In the genomic region with DNA sequence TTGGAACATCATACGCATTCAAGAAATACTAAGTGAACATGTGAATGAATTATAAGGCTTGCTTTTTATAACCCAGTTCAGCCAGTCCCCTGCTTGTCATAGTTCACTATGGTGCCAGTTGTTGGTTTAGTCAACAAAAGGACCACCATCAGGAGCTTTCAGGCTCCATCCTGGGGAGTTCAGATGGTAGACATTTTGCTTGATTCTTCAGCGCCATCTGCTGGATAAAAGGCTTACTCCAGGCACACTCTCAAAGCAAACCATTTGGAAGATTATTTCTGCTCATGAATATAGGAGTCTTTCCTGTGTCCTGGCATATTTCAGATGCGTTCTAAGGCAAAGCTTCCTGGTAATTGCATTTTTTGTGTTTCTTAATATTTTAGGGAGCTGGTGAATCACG, we compare ENCODE assay signal across 8 mouse cellular contexts.
A peak's percentile ranks its signal among the peaks of the same experiment; 100 is the strongest.
DNase-seq lines count a peak whose midpoint lies in the region; ATAC-seq and TF ChIP-seq lines count a peak whose summit lies in the region.

No protein-coding gene starts in this region.

- H3K79me2 ChIP-seq in liver, adult 2 months (ENCODE audit: control insufficient read depth, insufficient read depth, low read length), result no peaks in the 10 kb centered on the region

- intact Hi-C loops in gastrocnemius, postnatal 14 days (cut with DNase I; ENCODE audit: low total_unique reads), result loop anchor here (5.0 to 10.0 kb wide), 2 partner anchors 223 to 230 kb away; no protein-coding TSS in a partner anchor

- no peak overlapping the region for H3K9ac ChIP-seq in kidney, embryonic 16.5 days (replicated peaks; ENCODE audit: low read length)
- H3K9ac ChIP-seq in liver, adult 2 months (ENCODE audit: low read depth, low read length), result no peak overlapping the region
- H3K9ac ChIP-seq in neural tube, embryonic 12.5 days, result no peak overlapping the region

- 34% methylated on average over 4 of the region's 4 CpGs for WGBS in kidney, embryonic 16.5 days
- 32% methylated on average over 4 of the region's 4 CpGs for WGBS in liver, adult 2 months
- 31% methylated on average over 4 of the region's 4 CpGs for WGBS in neural tube, embryonic 12.5 days

- H3K27ac ChIP-seq in kidney, embryonic 16.5 days (ENCODE audit: low read length), result no peak overlapping the region
- H3K27ac ChIP-seq in liver, adult 2 months (replicated peaks; ENCODE audit: insufficient read depth, low read depth, low read length), result no peak overlapping the region
- no peak overlapping the region for H3K27ac ChIP-seq in neural tube, embryonic 12.5 days

- H3K4me3 ChIP-seq in kidney, embryonic 16.5 days (ENCODE audit: low read length), result no peak overlapping the region
- no peak overlapping the region for H3K4me3 ChIP-seq in liver, adult 2 months (ENCODE audit: insufficient read depth, low read depth, low read length)
- H3K4me3 ChIP-seq in neural tube, embryonic 12.5 days, result no peak overlapping the region

- no peaks in the 10 kb centered on the region for H3K27me3 ChIP-seq in kidney, embryonic 16.5 days (ENCODE audit: insufficient read depth, low read length)
- H3K27me3 ChIP-seq in liver, adult 2 months (ENCODE audit: control insufficient read depth, insufficient read depth, low read length), result no peaks in the 10 kb centered on the region
- no peaks in the 10 kb centered on the region for H3K27me3 ChIP-seq in neural tube, embryonic 12.5 days (replicated peaks)

- ATAC-seq in kidney, embryonic 16.5 days (ENCODE audit: low FRiP score, low TSS enrichment), result 0 out of 2 replicates have a peak, but pooled peaks have one; percentile 44
- ATAC-seq in neural tube, embryonic 12.5 days (ENCODE audit: low FRiP score, low read depth), result peak; percentile 45

- TF ChIP-seq CTCF in liver, adult 2 months (IDR thresholded peaks at IDR 0.05; ENCODE audit: low read depth, low read length), result peak; percentile 56

- TF ChIP-seq POLR2A in liver, adult 2 months (IDR thresholded peaks at IDR 0.05; ENCODE audit: extremely low read depth, insufficient read depth, low read length), result no peak

- H3K9me3 ChIP-seq in kidney, embryonic 16.5 days (ENCODE audit: low read length), result no peaks in the 10 kb centered on the region
- H3K9me3 ChIP-seq in neural tube, embryonic 12.5 days, result no peaks in the 10 kb centered on the region

- DNase-seq in B cell, adult 2 months, result peak; percentile 69 to 75
- DNase-seq in T-cell, adult 2 months (ENCODE audit: low spot score), result peak; percentile 44
- peak; percentile 43 to 77 for DNase-seq in cerebellum, postnatal 4 days (ENCODE audit: low spot score in 2 of 2)
- DNase-seq in gastrocnemius, postnatal 14 days, result peak; percentile 50
- peak; percentile 52 for DNase-seq in liver, adult 2 months (ENCODE audit: extremely low read depth, low read depth, low spot score)
- peak; percentile 22 to 72 for DNase-seq in thymus, postnatal 10 days (ENCODE audit: low spot score in 2 of 2)

- H3K36me3 ChIP-seq in kidney, embryonic 16.5 days (ENCODE audit: insufficient read depth, low read length), result no peaks in the 10 kb centered on the region
- H3K36me3 ChIP-seq in liver, adult 2 months (ENCODE audit: control insufficient read depth, insufficient read depth, low read length), result no peaks in the 10 kb centered on the region
- H3K36me3 ChIP-seq in neural tube, embryonic 12.5 days, result no peaks in the 10 kb centered on the region

- no peak overlapping the region for H3K4me2 ChIP-seq in kidney, embryonic 16.5 days (replicated peaks; ENCODE audit: low read depth, low read length)
- no peak overlapping the region for H3K4me2 ChIP-seq in neural tube, embryonic 12.5 days (replicated peaks)

- H3K4me1 ChIP-seq in kidney, embryonic 16.5 days (ENCODE audit: insufficient read depth, low read length), result peaks cover 10% of the 10 kb centered on the region; the same call in 1 of the 2 replicates
- no peaks in the 10 kb centered on the region for H3K4me1 ChIP-seq in liver, adult 2 months (ENCODE audit: control insufficient read depth, insufficient read depth, low read length)
- peaks cover 10% of the 10 kb centered on the region for H3K4me1 ChIP-seq in neural tube, embryonic 12.5 days
